Mouse (Mus musculus) forebrain, embryonic 10.5 days (tissue): ENCODE results near the gene Ace3. TPM values are rescaled to one million over a fixed set of nuclear protein-coding genes. Genes with fewer than 3 reads are reported as not detected.

Source experiments
- DNase-seq: peaks from one replicate; pipeline ENCODE4 v3.0.0-alpha.2; 2017; ENCODE audit warnings: low spot score; ENCODE audit errors: extremely low spot score
- H3K27ac ChIP-seq: fragments of 300-500 bp; sonication (generic); 2 replicates; pipeline ENCODE4 v1.5.1; 2016; ENCODE audit warnings: mild to moderate bottlenecking
- H3K27me3 ChIP-seq: fragments of 300-500 bp; sonication (generic); 2 replicates; pipeline ENCODE4 v1.6.1; 2016; ENCODE audit warnings: mild to moderate bottlenecking; ENCODE audit not compliant: poor library complexity, severe bottlenecking
- H3K36me3 ChIP-seq: fragments of 300-500 bp; sonication (generic); replicated peaks from 2 replicates; pipeline ENCODE4 v1.6.1; 2016; ENCODE audit warnings: mild to moderate bottlenecking, moderate library complexity
- H3K4me1 ChIP-seq: fragments of 300-500 bp; sonication (generic); 2 replicates; pipeline ENCODE4 v1.6.1; 2016
- H3K4me3 ChIP-seq: fragments of 300-500 bp; sonication (generic); 2 replicates; pipeline ENCODE4 v1.5.1; 2016; ENCODE audit warnings: mild to moderate bottlenecking, moderate library complexity
- H3K9me3 ChIP-seq: fragments of 300-500 bp; sonication (generic); 2 replicates; pipeline ENCODE4 v1.6.1; 2016; ENCODE audit warnings: mild to moderate bottlenecking, moderate library complexity
- WGBS: fragments of 180-500 bp; shearing (Covaris S2); methylation state at CpG from one replicate; pipeline ENCODE4 v1.1.7; 2016; 5-methylcytosine and 5-hydroxymethylcytosine counted together
- polyA plus RNA-seq: library from polyadenylated mRNA; unstranded; fragments of >200 nt; fragmentation: Nextera tagmentation; extraction: Ambion mirVana; gene quantifications from 2 replicates; pipeline ENCODE4 v1.2.1, GENCODE M21; 2016

Ace3 gene
- polyA plus RNA-seq, 1 experiment from 2014 or later = not detected

DNA sequence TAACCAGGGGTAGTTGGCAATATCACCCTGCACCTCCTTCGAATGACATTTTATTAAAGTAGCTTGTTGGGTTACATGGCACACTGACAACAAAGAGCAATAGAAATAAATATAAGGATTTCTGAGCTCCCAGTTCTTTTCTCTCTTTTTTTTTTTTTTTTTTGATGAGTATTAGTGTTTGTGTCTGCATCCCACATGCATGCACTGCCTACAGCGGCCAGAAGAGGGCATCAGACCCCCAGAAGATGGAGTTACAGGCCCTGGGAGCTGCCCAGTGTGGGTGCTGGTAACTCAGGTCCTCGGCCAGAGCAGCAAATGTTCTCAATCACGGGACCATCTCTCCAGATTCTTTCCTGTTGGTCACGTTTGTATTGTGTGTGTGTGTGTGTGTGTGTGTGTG is 29.8 kb upstream of the Ace3 start:
- WGBS = 66% methylated on average over 5 of the region's 5 CpGs
- peaks cover 23% of the 10 kb centered on the region for H3K4me1 ChIP-seq
- H3K4me3 ChIP-seq = no peak overlapping the region
- no peaks in the 10 kb centered on the region for H3K9me3 ChIP-seq
- no peaks in the 10 kb centered on the region for H3K36me3 ChIP-seq
- H3K27me3 ChIP-seq = peaks cover 43% of the 10 kb centered on the region
- H3K27ac ChIP-seq = no peak overlapping the region
- DNase-seq = no peak

DNA sequence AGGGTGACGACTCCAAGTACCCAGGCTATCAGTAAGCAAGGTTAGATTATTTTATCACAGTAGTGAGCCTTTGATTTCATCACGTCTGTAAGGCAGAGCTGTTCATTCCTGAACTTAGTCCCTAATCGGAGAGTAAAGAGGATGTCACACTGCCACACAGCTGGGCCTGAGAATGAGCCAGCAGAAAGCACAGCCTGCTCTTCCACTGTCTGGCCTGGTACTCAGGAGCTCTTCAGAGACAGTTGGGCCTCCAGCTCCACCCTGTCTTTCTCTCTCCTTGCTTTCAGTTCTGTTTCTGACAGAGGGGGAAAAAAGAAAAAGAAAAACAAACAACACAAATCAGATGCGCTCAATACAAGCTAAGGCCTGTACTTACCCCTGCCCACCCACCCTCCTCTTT is 28.2 kb upstream of the Ace3 start:
- no peaks in the 10 kb centered on the region for H3K36me3 ChIP-seq
- peaks cover 58% of the 10 kb centered on the region for H3K27me3 ChIP-seq
- DNase-seq = no peak
- no peaks in the 10 kb centered on the region for H3K9me3 ChIP-seq
- 83% methylated on average over 4 of the region's 4 CpGs for WGBS
- H3K27ac ChIP-seq = no peak overlapping the region
- H3K4me3 ChIP-seq = no peak overlapping the region
- H3K4me1 ChIP-seq = peaks cover 23% of the 10 kb centered on the region

DNA sequence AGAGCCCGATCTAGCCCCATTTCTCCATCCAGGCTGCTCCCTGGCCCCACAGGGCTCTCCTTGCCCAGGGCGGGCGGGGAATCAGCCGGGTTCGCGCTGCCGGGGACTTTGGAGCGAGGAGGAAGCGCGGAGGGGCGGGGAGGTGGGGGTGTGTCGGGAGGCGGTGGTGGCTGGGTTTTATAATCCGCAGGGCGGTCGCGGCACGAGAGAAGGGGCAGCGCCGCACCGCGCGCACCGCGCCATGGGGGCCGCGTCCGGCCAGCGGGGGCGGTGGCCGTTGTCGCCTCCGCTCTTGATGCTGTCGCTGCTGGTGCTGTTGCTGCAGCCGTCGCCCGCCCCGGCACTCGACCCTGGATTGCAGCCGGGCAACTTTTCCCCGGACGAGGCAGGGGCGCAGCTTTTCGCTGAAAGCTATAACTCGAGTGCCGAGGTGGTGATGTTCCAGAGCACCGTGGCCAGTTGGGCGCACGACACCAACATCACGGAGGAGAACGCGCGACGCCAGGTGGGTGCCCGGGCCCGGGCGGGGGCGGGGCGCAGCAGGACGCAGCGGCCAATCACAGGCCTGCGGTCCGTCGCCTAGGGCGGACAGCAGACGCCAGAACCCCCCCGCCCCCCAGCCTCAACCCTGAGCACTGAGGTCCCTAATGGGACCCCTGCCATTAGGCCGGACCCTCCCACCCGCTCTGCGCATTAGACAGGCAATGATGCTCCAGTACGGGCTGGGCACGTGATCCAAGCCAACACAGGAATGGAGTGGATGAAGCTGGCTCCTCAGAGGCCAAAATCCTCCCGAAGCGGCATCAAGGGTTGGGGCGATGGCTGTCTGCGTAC is 26.5 kb upstream of the Ace3 start, which contains the start of gene Ace:
Gene Ace, plus strand, starts transcription at position 205 of the 834 bp plus-strand sequence.
- no peaks in the 10 kb centered on the region for H3K36me3 ChIP-seq
- H3K9me3 ChIP-seq = no peaks in the 10 kb centered on the region
- H3K27me3 ChIP-seq = peaks cover 65% of the 10 kb centered on the region
- DNase-seq = peak; percentile 41
- peak within 1 kb of the TSS; percentile 70 for H3K27ac ChIP-seq
- H3K4me1 ChIP-seq = peaks cover 23% of the 10 kb centered on the region
- WGBS = under 1% methylated on average over 71 of the region's 76 CpGs
- peak within 1 kb of the TSS; percentile 72 for H3K4me3 ChIP-seq

DNA sequence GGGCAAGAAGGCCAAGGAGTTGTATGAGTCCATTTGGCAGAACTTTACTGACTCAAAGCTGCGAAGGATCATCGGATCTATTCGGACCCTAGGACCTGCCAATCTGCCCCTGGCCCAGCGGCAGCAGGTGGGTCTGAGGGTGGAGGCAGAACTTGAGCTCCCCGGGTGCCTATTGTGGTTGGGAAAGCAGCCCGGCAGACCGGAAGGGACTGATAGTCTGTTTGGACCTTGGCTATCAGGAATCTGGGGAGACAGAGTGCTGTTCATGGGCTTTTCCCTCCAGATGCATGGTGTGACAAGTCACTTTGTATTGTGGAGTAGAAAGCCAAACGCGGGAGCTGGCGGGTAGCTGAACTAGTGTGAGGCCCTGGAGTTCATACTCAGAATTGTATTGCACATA is 25.5 kb upstream of the Ace3 start:
- Histone ChIP-seq H3K4me1 (peaks cover 23% of the 10 kb centered on the region), H3K4me3 (peak overlapping the region; percentile 72; the same call in 1 of the 2 replicates), H3K27me3 (peaks cover 65% of the 10 kb centered on the region), H3K36me3 (no peaks in the 10 kb centered on the region), H3K27ac (no peak overlapping the region), H3K9me3 (no peaks in the 10 kb centered on the region)
- 49% methylated on average over 10 of the region's 10 CpGs for WGBS
- DNase-seq = no peak

DNA sequence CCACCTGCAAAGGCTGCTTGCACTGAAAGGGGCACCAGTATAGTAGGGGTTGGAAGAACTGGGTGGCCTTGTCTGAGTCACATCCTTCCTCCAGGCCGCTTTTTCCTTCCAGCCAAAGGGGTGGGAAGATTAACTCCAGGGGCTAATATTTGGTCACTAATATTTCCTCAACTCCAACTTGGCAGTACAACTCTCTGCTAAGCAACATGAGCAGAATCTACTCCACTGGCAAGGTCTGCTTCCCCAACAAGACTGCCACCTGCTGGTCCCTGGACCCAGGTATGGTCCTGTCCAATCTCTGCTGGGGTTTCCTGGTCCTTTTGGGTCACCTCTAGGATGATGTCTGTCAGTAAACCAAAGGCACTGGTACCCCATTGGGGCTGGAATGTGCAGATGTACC is 25.0 kb upstream of the Ace3 start:
- Histone ChIP-seq H3K9me3 (no peaks in the 10 kb centered on the region), H3K27ac (no peak overlapping the region), H3K27me3 (peaks cover 65% of the 10 kb centered on the region), H3K36me3 (no peaks in the 10 kb centered on the region), H3K4me1 (peaks cover 23% of the 10 kb centered on the region), H3K4me3 (no peak overlapping the region)
- DNase-seq = no peak
- WGBS = 35% methylated on average over 1 of the region's 1 CpGs

DNA sequence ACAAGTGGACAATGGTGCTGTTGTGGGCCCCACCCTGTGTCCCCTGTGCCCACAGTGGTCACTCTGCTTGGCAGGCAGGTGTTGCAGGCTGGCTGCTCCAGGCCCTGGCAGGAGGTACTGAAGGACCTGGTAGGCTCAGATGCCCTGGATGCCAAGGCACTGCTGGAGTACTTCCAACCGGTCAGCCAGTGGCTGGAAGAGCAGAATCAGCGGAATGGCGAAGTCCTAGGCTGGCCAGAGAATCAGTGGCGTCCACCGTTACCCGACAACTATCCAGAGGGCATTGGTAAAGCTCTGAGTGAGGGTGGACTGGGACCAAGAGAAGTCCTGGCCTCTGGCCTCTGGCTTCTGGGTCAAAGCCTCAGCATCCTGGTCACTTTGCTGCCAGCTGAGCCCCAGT is 19.9 kb upstream of the Ace3 start:
- Histone ChIP-seq H3K9me3 (no peaks in the 10 kb centered on the region), H3K4me3 (no peak overlapping the region), H3K27me3 (peaks cover 23% of the 10 kb centered on the region), H3K36me3 (no peaks in the 10 kb centered on the region), H3K27ac (no peak overlapping the region), H3K4me1 (no peaks in the 10 kb centered on the region; the same call in 1 of the 2 replicates)
- no peak for DNase-seq
- 93% methylated on average over 6 of the region's 6 CpGs for WGBS

DNA sequence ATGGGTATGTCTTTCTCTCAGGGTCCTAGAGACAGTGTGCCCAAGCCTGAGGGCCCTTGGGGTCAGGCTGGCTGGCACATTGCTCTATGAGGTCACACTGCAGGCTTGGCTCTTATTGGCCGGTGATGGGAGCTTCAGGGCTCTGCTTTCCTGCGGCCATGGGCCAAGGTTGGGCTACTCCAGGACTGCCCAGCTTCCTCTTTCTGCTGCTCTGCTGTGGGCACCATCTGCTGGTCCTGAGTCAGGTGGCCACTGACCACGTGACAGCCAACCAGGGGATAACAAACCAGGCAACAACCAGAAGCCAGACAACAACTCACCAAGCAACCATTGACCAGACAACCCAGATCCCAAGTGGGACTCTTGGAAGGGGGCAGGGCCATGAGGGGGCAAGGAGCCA is 19.4 kb upstream of the Ace3 start:
- no peaks in the 10 kb centered on the region; the same call in 1 of the 2 replicates for H3K4me1 ChIP-seq
- no peaks in the 10 kb centered on the region for H3K9me3 ChIP-seq
- no peak overlapping the region for H3K4me3 ChIP-seq
- no peak for DNase-seq
- peaks cover 19% of the 10 kb centered on the region for H3K27me3 ChIP-seq
- WGBS = 78% methylated on average over 3 of the region's 3 CpGs
- no peak overlapping the region for H3K27ac ChIP-seq
- no peaks in the 10 kb centered on the region for H3K36me3 ChIP-seq

DNA sequence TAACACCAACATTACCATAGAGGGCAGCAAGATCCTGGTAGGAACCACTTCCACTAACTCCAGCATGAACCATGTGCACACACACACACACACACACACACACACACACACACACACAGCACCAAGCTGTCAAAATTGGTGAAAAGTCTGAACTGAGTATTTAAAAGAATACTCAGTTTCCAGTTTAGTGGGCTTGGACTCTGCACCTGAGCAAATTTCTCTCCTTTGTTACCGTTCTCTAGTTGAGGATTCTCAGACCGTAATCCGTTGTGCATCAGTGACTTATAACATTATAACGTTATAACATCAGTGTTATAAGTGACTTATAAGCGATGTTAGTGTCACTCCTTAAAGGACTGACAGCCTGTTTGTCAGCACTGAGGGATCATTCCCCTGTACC is 18.8 kb upstream of the Ace3 start:
- Histone ChIP-seq H3K27ac (no peak overlapping the region), H3K4me3 (no peak overlapping the region), H3K27me3 (peaks cover 13% of the 10 kb centered on the region; the same call in 1 of the 2 replicates), H3K36me3 (no peaks in the 10 kb centered on the region), H3K4me1 (no peaks in the 10 kb centered on the region; the same call in 1 of the 2 replicates), H3K9me3 (no peaks in the 10 kb centered on the region)
- 89% methylated on average over 5 of the region's 5 CpGs for WGBS
- DNase-seq = no peak

DNA sequence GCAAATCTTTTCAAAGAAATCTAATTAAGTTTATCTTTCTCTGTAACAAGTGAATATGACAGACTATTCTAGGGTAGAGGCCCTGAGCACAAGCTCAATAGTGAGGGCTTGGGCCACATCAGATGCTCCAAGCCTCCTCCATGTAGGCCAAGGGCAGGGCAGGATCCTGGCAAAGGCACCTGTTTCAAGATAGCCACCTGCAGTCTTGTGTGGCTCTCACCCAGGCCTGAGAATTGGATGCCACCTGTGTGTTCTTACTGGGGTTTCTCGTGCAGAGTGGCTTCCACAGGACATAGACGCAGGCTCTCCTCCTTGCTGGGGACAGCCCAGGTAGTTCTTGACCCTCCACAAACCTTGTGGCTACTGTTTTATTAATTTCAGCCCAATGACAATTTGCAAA is 16.2 kb upstream of the Ace3 start:
- no peak for DNase-seq
- Histone ChIP-seq H3K36me3 (no peaks in the 10 kb centered on the region), H3K4me1 (no peaks in the 10 kb centered on the region; the same call in 1 of the 2 replicates), H3K27me3 (no peaks in the 10 kb centered on the region), H3K27ac (no peak overlapping the region), H3K9me3 (no peaks in the 10 kb centered on the region), H3K4me3 (no peak overlapping the region)
- WGBS = 85% methylated on average over 2 of the region's 2 CpGs

DNA sequence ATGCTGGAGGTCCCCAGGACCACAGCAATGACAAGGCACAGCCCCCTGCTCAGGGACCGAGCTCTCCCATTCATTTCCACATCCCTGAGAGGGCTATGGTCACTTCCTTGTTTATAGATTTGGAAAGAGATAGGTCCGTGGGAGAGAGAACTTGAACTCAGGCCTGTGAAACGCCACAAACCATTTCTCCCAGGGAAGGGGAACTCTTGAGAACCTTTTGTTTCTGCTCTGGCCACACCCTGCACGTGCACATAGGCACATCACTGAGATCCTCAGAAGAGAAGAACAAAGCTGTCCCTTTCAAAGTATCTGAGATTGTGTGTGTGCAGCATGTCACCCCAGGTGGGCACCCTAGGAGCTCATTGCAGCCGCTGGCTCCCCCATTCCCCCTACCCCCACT is 15.8 kb upstream of the Ace3 start:
- WGBS = 70% methylated on average over 5 of the region's 5 CpGs
- DNase-seq = no peak
- Histone ChIP-seq H3K36me3 (no peaks in the 10 kb centered on the region), H3K4me1 (no peaks in the 10 kb centered on the region; the same call in 1 of the 2 replicates), H3K4me3 (no peak overlapping the region), H3K27me3 (no peaks in the 10 kb centered on the region), H3K27ac (no peak overlapping the region), H3K9me3 (no peaks in the 10 kb centered on the region)

DNA sequence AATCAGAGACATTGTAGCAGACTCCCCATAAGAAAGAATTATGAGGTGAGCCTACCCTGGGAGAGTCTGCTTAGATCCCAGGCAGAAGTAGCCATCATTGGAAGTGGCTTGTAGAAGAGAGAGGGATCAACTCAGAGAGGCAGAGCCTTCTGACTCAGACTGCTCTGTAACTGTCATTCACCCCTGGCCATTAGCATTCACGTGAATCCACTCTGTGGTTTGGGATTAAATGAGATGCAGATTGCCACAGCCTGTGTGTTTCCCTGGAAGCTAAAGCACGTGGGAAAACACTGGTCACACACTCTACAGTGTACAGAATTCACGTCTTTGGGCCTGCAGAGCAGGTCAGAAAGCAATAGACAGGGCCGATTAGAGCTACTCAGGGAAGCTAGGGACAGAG is 10.0 kb upstream of the Ace3 start:
- Histone ChIP-seq H3K4me1 (no peaks in the 10 kb centered on the region), H3K36me3 (no peaks in the 10 kb centered on the region), H3K27me3 (no peaks in the 10 kb centered on the region), H3K27ac (no peak overlapping the region), H3K4me3 (no peak overlapping the region), H3K9me3 (no peaks in the 10 kb centered on the region)
- 76% methylated on average over 4 of the region's 4 CpGs for WGBS
- no peak for DNase-seq

DNA sequence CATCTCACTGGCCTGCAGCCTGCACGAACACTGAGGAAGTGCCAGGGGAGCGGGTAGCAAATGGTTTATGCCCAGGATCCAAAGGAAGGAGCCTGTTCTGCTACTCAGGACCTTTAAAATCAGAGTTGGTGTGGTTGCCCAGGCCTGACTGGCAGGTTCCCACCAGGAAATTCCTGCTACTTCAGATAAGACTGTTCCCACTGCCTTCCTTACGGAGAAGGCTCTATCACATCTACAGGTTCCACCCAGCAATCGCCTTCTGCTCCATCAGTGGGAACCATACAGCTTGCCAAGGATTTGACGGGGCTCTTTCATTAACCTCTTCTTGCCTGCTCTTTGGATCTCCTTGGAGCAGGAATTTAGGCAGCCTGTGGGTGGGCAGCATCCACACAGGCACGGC is 7.0 kb upstream of the Ace3 start:
- no peak overlapping the region for H3K27ac ChIP-seq
- H3K9me3 ChIP-seq = no peaks in the 10 kb centered on the region
- H3K27me3 ChIP-seq = no peaks in the 10 kb centered on the region
- no peak overlapping the region for H3K4me3 ChIP-seq
- H3K36me3 ChIP-seq = no peaks in the 10 kb centered on the region
- no peaks in the 10 kb centered on the region for H3K4me1 ChIP-seq
- 84% methylated on average over 6 of the region's 6 CpGs for whole genome bisulfite sequencing
- DNase-seq = no peak

DNA sequence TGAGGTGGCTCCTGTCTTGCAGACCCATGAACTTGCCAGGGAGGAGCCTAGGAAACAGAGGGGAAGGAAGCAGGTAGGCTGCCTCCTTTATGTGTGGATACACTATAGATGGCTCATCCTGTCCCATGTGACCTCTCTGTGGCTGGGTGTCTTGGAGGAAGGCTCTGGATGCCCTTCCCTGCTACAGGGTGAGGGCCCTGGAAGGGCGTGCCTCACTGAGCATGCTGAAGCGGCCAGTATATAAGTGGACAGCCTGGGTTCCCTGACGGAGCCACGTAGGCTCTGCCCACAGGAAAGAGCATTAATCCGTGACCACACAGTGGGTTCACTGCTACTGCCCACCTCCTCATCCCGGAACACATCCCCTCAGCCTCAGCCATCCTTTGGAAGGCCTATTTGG is 5.0 kb upstream of the Ace3 start:
- Histone ChIP-seq H3K9me3 (no peaks in the 10 kb centered on the region), H3K36me3 (no peaks in the 10 kb centered on the region), H3K4me1 (no peaks in the 10 kb centered on the region), H3K27ac (no peak overlapping the region), H3K27me3 (no peaks in the 10 kb centered on the region), H3K4me3 (no peak overlapping the region)
- DNase-seq = no peak
- WGBS = 78% methylated on average over 6 of the region's 6 CpGs
